Mouse (Mus musculus) heart, embryonic 15.5 days (tissue): Measurements from ENCODE around the gene Slc43a1. TPM values are rescaled to one million over a fixed set of nuclear protein-coding genes. Genes with fewer than 3 reads are reported as not detected.
A peak's percentile ranks its signal among the peaks of the same experiment; 100 is the strongest.

ENCODE experiments used
- ATAC-seq: fragments of 200-750 bp; cut with Nextera tagmentation; replicated peaks from 2 replicates; pipeline ENCODE4 v1.8.0; 2017; ENCODE audit warnings: low read depth, moderate TSS enrichment; ENCODE audit not compliant: insufficient number of reproducible peaks, insufficient read depth, low FRiP score
- H3K27ac ChIP-seq: fragments of 300-500 bp; sonication (generic); 2 replicates; pipeline ENCODE4 v1.5.1; 2015; ENCODE audit warnings: mild to moderate bottlenecking, inconsistent platforms
- H3K27me3 ChIP-seq: fragments of 300-500 bp; sonication (generic); 2 replicates; pipeline ENCODE4 v1.6.1; 2015; ENCODE audit warnings: inconsistent platforms
- H3K36me3 ChIP-seq: fragments of 300-500 bp; sonication (generic); 2 replicates; pipeline ENCODE4 v1.6.1; 2015; ENCODE audit warnings: mild to moderate bottlenecking, inconsistent platforms
- H3K4me1 ChIP-seq: fragments of 300-500 bp; sonication (generic); replicated peaks from 2 replicates; pipeline ENCODE4 v1.6.1; 2015; ENCODE audit warnings: inconsistent platforms
- H3K4me2 ChIP-seq: fragments of 300-500 bp; sonication (generic); 2 replicates; pipeline ENCODE4 v1.6.1; 2015; ENCODE audit warnings: inconsistent platforms, mild to moderate bottlenecking, moderate library complexity
- H3K4me3 ChIP-seq: fragments of 300-500 bp; sonication (generic); 2 replicates; pipeline ENCODE4 v1.5.1; 2015; ENCODE audit warnings: mild to moderate bottlenecking, inconsistent platforms
- H3K9ac ChIP-seq: fragments of 300-500 bp; sonication (generic); 2 replicates; pipeline ENCODE4 v1.6.1; 2015; ENCODE audit warnings: mild to moderate bottlenecking, inconsistent platforms
- H3K9me3 ChIP-seq: fragments of 300-500 bp; sonication (generic); replicated peaks from 2 replicates; pipeline ENCODE4 v1.6.1; 2016; ENCODE audit warnings: inconsistent platforms
- WGBS: fragments of 180-500 bp; shearing (Covaris S2); methylation state at CpG from one replicate; pipeline ENCODE4 v1.1.7; 2015; ENCODE audit warnings: mixed read lengths; 5-methylcytosine and 5-hydroxymethylcytosine counted together
- polyA plus RNA-seq: library from polyadenylated mRNA; unstranded; fragments of >200 nt; fragmentation: Nextera tagmentation; extraction: Ambion mirVana; gene quantifications from 2 replicates; pipeline ENCODE4 v1.2.1, GENCODE M21; 2015

The Slc43a1 gene
- polyA plus RNA-seq, 1 experiment from 2014 or later: 8.6 TPM

GRCm38 (mm10) chr2:84870623-84871160, 32.0 kb downstream of the Slc43a1 start:
- Histone ChIP-seq H3K36me3 (no peaks in the 10 kb centered on the region), H3K27me3 (peaks cover 96% of the 10 kb centered on the region), H3K9me3 (no peaks in the 10 kb centered on the region), H3K4me3 (no peak overlapping the region), H3K4me1 (peaks cover 18% of the 10 kb centered on the region), H3K4me2 (no peak overlapping the region), H3K27ac (no peak overlapping the region), H3K9ac (no peak overlapping the region)
- ATAC-seq: no peak
- WGBS: 52% methylated on average over 4 of the region's 4 CpGs

- ATAC-seq: peak; percentile 62
These were observed 33.6 kb downstream of the Slc43a1 start for GRCm38 (mm10) chr2:84872105-84872716.

GRCm38 (mm10) chr2:84875842-84876241, 37.2 kb downstream of the Slc43a1 start:
- H3K9ac ChIP-seq: no peak overlapping the region
- peaks cover 11% of the 10 kb centered on the region for H3K4me1 ChIP-seq
- no peak for ATAC-seq
- H3K36me3 ChIP-seq: no peaks in the 10 kb centered on the region
- no peaks in the 10 kb centered on the region for H3K9me3 ChIP-seq
- peaks cover 84% of the 10 kb centered on the region for H3K27me3 ChIP-seq
- no peak overlapping the region for H3K27ac ChIP-seq
- 38% methylated on average over 6 of the region's 6 CpGs for WGBS
- no peak overlapping the region for H3K4me2 ChIP-seq
- no peak overlapping the region for H3K4me3 ChIP-seq

More at GRCm38 (mm10) chr2:84872105-84872716, 33.6 kb downstream of the Slc43a1 start:
- Histone ChIP-seq H3K4me3 (peak overlapping the region; percentile 55), H3K36me3 (no peaks in the 10 kb centered on the region), H3K9ac (peak overlapping the region; percentile 47), H3K9me3 (no peaks in the 10 kb centered on the region), H3K4me1 (peaks cover 11% of the 10 kb centered on the region), H3K4me2 (peak overlapping the region; percentile 95), H3K27ac (no peak overlapping the region), H3K27me3 (peaks cover 93% of the 10 kb centered on the region)
- under 1% methylated on average over 78 of the region's 78 CpGs for WGBS

GRCm38 (mm10) chr2:84880590-84880989, 41.9 kb downstream of the Slc43a1 start:
- WGBS: 66% methylated on average over 8 of the region's 8 CpGs
- Histone ChIP-seq H3K4me3 (no peak overlapping the region), H3K4me2 (no peak overlapping the region)

GRCm38 (mm10) chr2:84882606-84883005, 44.0 kb downstream of the Slc43a1 start:
- H3K4me3 ChIP-seq: peak overlapping the region; percentile 20; the same call in 1 of the 2 replicates
- 4% methylated on average over 23 of the region's 23 CpGs for WGBS
- H3K4me1 ChIP-seq: peaks cover 30% of the 10 kb centered on the region
- H3K27me3 ChIP-seq: peaks cover 86% of the 10 kb centered on the region
- no peaks in the 10 kb centered on the region for H3K9me3 ChIP-seq
- no peak overlapping the region for H3K27ac ChIP-seq
- 0 out of 2 replicates have a peak, but pooled peaks have one; percentile 21 for ATAC-seq
- H3K9ac ChIP-seq: no peak overlapping the region
- H3K36me3 ChIP-seq: no peaks in the 10 kb centered on the region
- peak overlapping the region; percentile 39; the same call in 1 of the 2 replicates for H3K4me2 ChIP-seq

More at GRCm38 (mm10) chr2:84880590-84880989, 41.9 kb downstream of the Slc43a1 start:
- no peak for ATAC-seq
- Histone ChIP-seq H3K9ac (no peak overlapping the region), H3K4me1 (peaks cover 14% of the 10 kb centered on the region), H3K36me3 (no peaks in the 10 kb centered on the region), H3K9me3 (no peaks in the 10 kb centered on the region), H3K27me3 (peaks cover 82% of the 10 kb centered on the region), H3K27ac (no peak overlapping the region)

- H3K4me3 ChIP-seq: 0 out of 2 replicates have a peak overlapping the region, but pooled peaks have one; percentile 20
These were observed 44.4 kb downstream of the Slc43a1 start for GRCm38 (mm10) chr2:84883084-84883483.

GRCm38 (mm10) chr2:84883530-84883929, 44.9 kb downstream of the Slc43a1 start:
- Histone ChIP-seq H3K27me3 (peaks cover 88% of the 10 kb centered on the region), H3K27ac (no peak overlapping the region), H3K9ac (no peak overlapping the region), H3K4me3 (0 out of 2 replicates have a peak overlapping the region, but pooled peaks have one; percentile 2), H3K9me3 (no peaks in the 10 kb centered on the region), H3K36me3 (no peaks in the 10 kb centered on the region), H3K4me1 (peaks cover 37% of the 10 kb centered on the region), H3K4me2 (peak overlapping the region; percentile 39)
- ATAC-seq: no peak
- 8% methylated on average over 11 of the region's 11 CpGs for WGBS

More at GRCm38 (mm10) chr2:84883084-84883483, 44.4 kb downstream of the Slc43a1 start:
- no peak for ATAC-seq
- Histone ChIP-seq H3K9ac (no peak overlapping the region), H3K4me2 (peak overlapping the region; percentile 39), H3K36me3 (no peaks in the 10 kb centered on the region), H3K27ac (no peak overlapping the region), H3K9me3 (no peaks in the 10 kb centered on the region), H3K4me1 (peaks cover 35% of the 10 kb centered on the region), H3K27me3 (peaks cover 89% of the 10 kb centered on the region)
- WGBS: 4% methylated on average over 6 of the region's 6 CpGs

GRCm38 (mm10) chr2:84883942-84884341, 45.3 kb downstream of the Slc43a1 start:
- H3K9me3 ChIP-seq: no peaks in the 10 kb centered on the region
- H3K4me1 ChIP-seq: peaks cover 41% of the 10 kb centered on the region
- no peaks in the 10 kb centered on the region for H3K36me3 ChIP-seq
- no peak overlapping the region for H3K27ac ChIP-seq
- H3K27me3 ChIP-seq: peaks cover 90% of the 10 kb centered on the region
- ATAC-seq: no peak
- H3K9ac ChIP-seq: no peak overlapping the region
- 72% methylated on average over 4 of the region's 4 CpGs for WGBS
- 0 out of 2 replicates have a peak overlapping the region, but pooled peaks have one; percentile 2 for H3K4me3 ChIP-seq
- H3K4me2 ChIP-seq: no peak overlapping the region

GRCm38 (mm10) chr2:84884611-84885010, 46.0 kb downstream of the Slc43a1 start:
- Histone ChIP-seq H3K9ac (no peak overlapping the region), H3K4me3 (no peak overlapping the region; the same call in 1 of the 2 replicates), H3K36me3 (no peaks in the 10 kb centered on the region), H3K4me2 (no peak overlapping the region), H3K9me3 (no peaks in the 10 kb centered on the region), H3K27ac (no peak overlapping the region), H3K27me3 (peaks cover 96% of the 10 kb centered on the region), H3K4me1 (peaks cover 47% of the 10 kb centered on the region)
- 39% methylated on average over 4 of the region's 4 CpGs for WGBS
- no peak for ATAC-seq

GRCm38 (mm10) chr2:84885084-84886055, 46.7 kb downstream of the Slc43a1 start:
- no peak overlapping the region for H3K27ac ChIP-seq
- peaks cover 48% of the 10 kb centered on the region for H3K4me1 ChIP-seq
- no peak for ATAC-seq
- peak overlapping the region; percentile 64 for H3K4me3 ChIP-seq
- 9% methylated on average over 22 of the region's 23 CpGs for WGBS
- H3K27me3 ChIP-seq: peaks cover 92% of the 10 kb centered on the region
- no peaks in the 10 kb centered on the region for H3K9me3 ChIP-seq
- H3K36me3 ChIP-seq: no peaks in the 10 kb centered on the region
- H3K4me2 ChIP-seq: peak overlapping the region; percentile 92
- H3K9ac ChIP-seq: no peak overlapping the region

- H3K27ac ChIP-seq: no peak within 1 kb of the TSS
- H3K9me3 ChIP-seq: no peaks in the 10 kb centered on the region
- no peak for ATAC-seq
- H3K36me3 ChIP-seq: no peaks in the 10 kb centered on the region
- peak within 1 kb of the TSS; percentile 64 for H3K4me3 ChIP-seq
- peaks cover 90% of the 10 kb centered on the region for H3K27me3 ChIP-seq
- H3K4me1 ChIP-seq: peaks cover 48% of the 10 kb centered on the region
- peak within 1 kb of the TSS; percentile 92 for H3K4me2 ChIP-seq
- peak within 1 kb of the TSS; percentile 47 for H3K9ac ChIP-seq
- WGBS: 1% methylated on average over 33 of the region's 35 CpGs
These were observed 47.6 kb downstream of the Slc43a1 start, which contains the start of gene Rtn4rl2 for GRCm38 (mm10) chr2:84886234-84886731. Gene Rtn4rl2 (minus strand): TSS chr2:84886710.
